Mouse (Mus musculus): ENCODE results near the gene Arhgef25. TPM values are rescaled to one million over a fixed set of nuclear protein-coding genes. Genes with fewer than 3 reads are reported as not detected.
"Not testable (repeated sequence)": the region's sequence is repeated elsewhere in the genome, so short reads cannot be mapped to it uniquely, and the experiment has no call there.

The Arhgef25 gene
- polyA plus RNA-seq, 1 experiment from 2014 or later, result 30.3 TPM

GRCm38 (mm10) chr10:127200279-127200678 is 10.4 kb upstream of the Arhgef25 start:
- H3K4me2 ChIP-seq, result no peak overlapping the region
- H3K27ac ChIP-seq (replicated peaks), result no peak overlapping the region
- peaks cover 10% of the 10 kb centered on the region for H3K4me1 ChIP-seq (replicated peaks)
- no peak overlapping the region for H3K9ac ChIP-seq
- H3K4me3 ChIP-seq, result no peak overlapping the region
- no peaks in the 10 kb centered on the region for H3K9me3 ChIP-seq
- ATAC-seq (ENCODE audit: low FRiP score, low read depth), result no peak
- WGBS, result 92% methylated on average over 8 of the region's 8 CpGs
- no peaks in the 10 kb centered on the region for H3K27me3 ChIP-seq
- peaks cover 45% of the 10 kb centered on the region for H3K36me3 ChIP-seq

- Histone ChIP-seq H3K27ac (replicated peaks) (no peak overlapping the region), H3K27me3 (no peaks in the 10 kb centered on the region), H3K4me3 (no peak overlapping the region), H3K36me3 (peaks cover 37% of the 10 kb centered on the region), H3K9ac (no peak overlapping the region), H3K4me2 (no peak overlapping the region), H3K4me1 (replicated peaks) (peaks cover 15% of the 10 kb centered on the region), H3K9me3 (no peaks in the 10 kb centered on the region)
- no peak for ATAC-seq (ENCODE audit: low FRiP score, low read depth)
- 79% methylated on average over 11 of the region's 11 CpGs for WGBS
These were observed 9.6 kb upstream of the Arhgef25 start for GRCm38 (mm10) chr10:127199474-127199873.

GRCm38 (mm10) chr10:127199068-127199467 is 9.2 kb upstream of the Arhgef25 start:
- no peak overlapping the region for H3K9ac ChIP-seq
- H3K4me3 ChIP-seq, result no peak overlapping the region
- H3K4me2 ChIP-seq, result no peak overlapping the region
- no peaks in the 10 kb centered on the region for H3K9me3 ChIP-seq
- H3K36me3 ChIP-seq, result peaks cover 33% of the 10 kb centered on the region
- WGBS, result 70% methylated on average over 5 of the region's 5 CpGs
- no peak overlapping the region for H3K27ac ChIP-seq (replicated peaks)
- peaks cover 19% of the 10 kb centered on the region for H3K4me1 ChIP-seq (replicated peaks)
- ATAC-seq (ENCODE audit: low FRiP score, low read depth), result no peak
- H3K27me3 ChIP-seq, result no peaks in the 10 kb centered on the region

GRCm38 (mm10) chr10:127198492-127198891 is 8.6 kb upstream of the Arhgef25 start:
- Histone ChIP-seq H3K4me2 (no peak overlapping the region), H3K27ac (replicated peaks) (no peak overlapping the region; the same call in 1 of the 2 replicates), H3K9me3 (no peaks in the 10 kb centered on the region), H3K9ac (no peak overlapping the region), H3K4me3 (no peak overlapping the region), H3K4me1 (replicated peaks) (peaks cover 21% of the 10 kb centered on the region), H3K36me3 (peaks cover 27% of the 10 kb centered on the region), H3K27me3 (no peaks in the 10 kb centered on the region)
- ATAC-seq (ENCODE audit: low FRiP score, low read depth), result no peak
- WGBS, result 84% methylated on average over 2 of the region's 2 CpGs

- ATAC-seq (ENCODE audit: low FRiP score, low read depth), result no peak
- no peak overlapping the region for H3K27ac ChIP-seq (replicated peaks)
- peaks cover 23% of the 10 kb centered on the region for H3K36me3 ChIP-seq
- WGBS, result 76% methylated on average over 11 of the region's 11 CpGs
- H3K9ac ChIP-seq, result no peak overlapping the region
- H3K4me3 ChIP-seq, result no peak overlapping the region
- peaks cover 25% of the 10 kb centered on the region for H3K4me1 ChIP-seq (replicated peaks)
- H3K9me3 ChIP-seq, result no peaks in the 10 kb centered on the region
- no peaks in the 10 kb centered on the region for H3K27me3 ChIP-seq
- no peak overlapping the region for H3K4me2 ChIP-seq
These were observed 7.7 kb upstream of the Arhgef25 start for GRCm38 (mm10) chr10:127197505-127198110.

GRCm38 (mm10) chr10:127197104-127197503 is 7.2 kb upstream of the Arhgef25 start:
- Histone ChIP-seq H3K4me2 (no peak overlapping the region), H3K9ac (no peak overlapping the region), H3K27ac (replicated peaks) (no peak overlapping the region), H3K27me3 (no peaks in the 10 kb centered on the region), H3K9me3 (no peaks in the 10 kb centered on the region), H3K4me1 (replicated peaks) (peaks cover 25% of the 10 kb centered on the region), H3K36me3 (peaks cover 24% of the 10 kb centered on the region), H3K4me3 (no peak overlapping the region)
- 83% methylated on average over 8 of the region's 8 CpGs for WGBS
- no peak for ATAC-seq (ENCODE audit: low FRiP score, low read depth)

GRCm38 (mm10) chr10:127196392-127196791 is 6.5 kb upstream of the Arhgef25 start:
- ATAC-seq (ENCODE audit: low FRiP score, low read depth), result peak; percentile 65
- no peaks in the 10 kb centered on the region for H3K27me3 ChIP-seq
- peak overlapping the region; percentile 71 for H3K4me2 ChIP-seq
- peak overlapping the region; percentile 99 for H3K9ac ChIP-seq
- H3K9me3 ChIP-seq, result no peaks in the 10 kb centered on the region
- WGBS, result 4% methylated on average over 5 of the region's 5 CpGs
- peak overlapping the region; percentile 95 for H3K27ac ChIP-seq (replicated peaks)
- H3K36me3 ChIP-seq, result peaks cover 29% of the 10 kb centered on the region
- H3K4me1 ChIP-seq (replicated peaks), result peaks cover 25% of the 10 kb centered on the region
- peak overlapping the region; percentile 98 for H3K4me3 ChIP-seq

- peak within 1 kb of the TSS; percentile 71 for H3K4me2 ChIP-seq
- peaks cover 33% of the 10 kb centered on the region for H3K4me1 ChIP-seq (replicated peaks)
- under 1% methylated on average over 31 of the region's 47 CpGs for WGBS
- H3K9me3 ChIP-seq, result no peaks in the 10 kb centered on the region
- H3K4me3 ChIP-seq, result peak within 1 kb of the TSS; percentile 98
- peak within 1 kb of the TSS; percentile 99 for H3K9ac ChIP-seq
- H3K27me3 ChIP-seq, result no peaks in the 10 kb centered on the region
- H3K36me3 ChIP-seq, result peaks cover 32% of the 10 kb centered on the region
- ATAC-seq (ENCODE audit: low FRiP score, low read depth), result peak; percentile 61
- peak within 1 kb of the TSS; percentile 95 for H3K27ac ChIP-seq (replicated peaks)
These were observed 5.6 kb upstream of the Arhgef25 start, which contains the start of gene Dtx3 for GRCm38 (mm10) chr10:127195328-127196129. Gene Dtx3 (minus strand): TSS chr10:127195728.

GRCm38 (mm10) chr10:127194428-127195327 is 4.8 kb upstream of the Arhgef25 start:
- H3K4me3 ChIP-seq, result peak overlapping the region; percentile 98
- H3K36me3 ChIP-seq, result peaks cover 33% of the 10 kb centered on the region
- peaks cover 42% of the 10 kb centered on the region for H3K4me1 ChIP-seq (replicated peaks)

GRCm38 (mm10) chr10:127193011-127193410 is 3.1 kb upstream of the Arhgef25 start:
- Histone ChIP-seq H3K9ac (no peak overlapping the region), H3K27ac (replicated peaks) (no peak overlapping the region), H3K9me3 (no peaks in the 10 kb centered on the region), H3K36me3 (peaks cover 21% of the 10 kb centered on the region), H3K27me3 (no peaks in the 10 kb centered on the region), H3K4me3 (no peak overlapping the region), H3K4me2 (no peak overlapping the region), H3K4me1 (replicated peaks) (peaks cover 56% of the 10 kb centered on the region)
- ATAC-seq (ENCODE audit: low FRiP score, low read depth), result no peak
- WGBS, result 83% methylated on average over 9 of the region's 9 CpGs

More at GRCm38 (mm10) chr10:127194428-127195327, 4.8 kb upstream of the Arhgef25 start:
- Histone ChIP-seq H3K27ac (replicated peaks) (peak overlapping the region; percentile 95), H3K9ac (peak overlapping the region; percentile 99), H3K27me3 (no peaks in the 10 kb centered on the region), H3K4me2 (peak overlapping the region; percentile 71), H3K9me3 (no peaks in the 10 kb centered on the region)
- 23% methylated on average over 22 of the region's 22 CpGs for WGBS
- peak; percentile 39 for ATAC-seq (ENCODE audit: low FRiP score, low read depth)

GRCm38 (mm10) chr10:127192057-127192328 is 2.1 kb upstream of the Arhgef25 start:
- H3K9ac ChIP-seq; H3K4me3 ChIP-seq; H3K9me3 ChIP-seq; H3K4me2 ChIP-seq; H3K27me3 ChIP-seq; H3K27ac ChIP-seq (replicated peaks); ATAC-seq (ENCODE audit: low FRiP score, low read depth): not testable (repeated sequence)
- Histone ChIP-seq H3K36me3 (peaks cover 21% of the 10 kb centered on the region), H3K4me1 (replicated peaks) (peaks cover 65% of the 10 kb centered on the region)
- WGBS, result 86% methylated on average over 1 of the region's 1 CpGs

Measured in hindbrain, embryonic 15.5 days (tissue).